Mouse (Mus musculus) thymus, postnatal 14 days (tissue): ENCODE results near the gene Fbxl8.
A peak's percentile ranks its signal among the peaks of the same experiment; 100 is the strongest.

Source experiments
- DNase-seq: peaks from one replicate; pipeline ENCODE4 v3.0.0; 2021

Fbxl8 gene

GRCm38 (mm10) chr8:105258911-105259720, 5.3 kb upstream of the Fbxl8 start:
- no peak for DNase-seq

GRCm38 (mm10) chr8:105259721-105260320, 4.6 kb upstream of the Fbxl8 start:
- peak; percentile 83 for DNase-seq

- DNase-seq, result no peak
Observed at GRCm38 (mm10) chr8:105260371-105261099, 3.9 kb upstream of the Fbxl8 start.

GRCm38 (mm10) chr8:105261326-105261980, 3.0 kb upstream of the Fbxl8 start:
- DNase-seq, result no peak

GRCm38 (mm10) chr8:105263244-105263912, 1.1 kb upstream of the Fbxl8 start:
- DNase-seq, result no peak

GRCm38 (mm10) chr8:105265128-105265527, 680 bp downstream of the Fbxl8 start:
- peak; percentile 60 for DNase-seq

GRCm38 (mm10) chr8:105266775-105267174, 2.3 kb downstream of the Fbxl8 start:
- DNase-seq, result peak; percentile 46

- DNase-seq, result peak; percentile 9
Observed at GRCm38 (mm10) chr8:105268342-105269074, 4.1 kb downstream of the Fbxl8 start.

GRCm38 (mm10) chr8:105269075-105269458, 4.6 kb downstream of the Fbxl8 start:
- DNase-seq, result no peak

GRCm38 (mm10) chr8:105269461-105269947, 5.1 kb downstream of the Fbxl8 start, which contains the start of gene Hsf4:
Gene Hsf4, plus strand, starts transcription at chr8:105269801.
- DNase-seq, result no peak

- DNase-seq, result no peak
Observed at GRCm38 (mm10) chr8:105270101-105270915, 5.9 kb downstream of the Fbxl8 start.

GRCm38 (mm10) chr8:105270916-105271186, 6.4 kb downstream of the Fbxl8 start:
- DNase-seq, result no peak

- DNase-seq, result no peak
Observed at GRCm38 (mm10) chr8:105275387-105275786, 10.9 kb downstream of the Fbxl8 start.

- no peak for DNase-seq
Observed at GRCm38 (mm10) chr8:105275840-105276239, 11.4 kb downstream of the Fbxl8 start, which contains the start of gene Nol3. Gene Nol3, plus strand, starts transcription at chr8:105276140.

- peak; percentile 66 for DNase-seq
Observed at GRCm38 (mm10) chr8:105276292-105277120, 12.1 kb downstream of the Fbxl8 start.

- DNase-seq, result peak; percentile 42
Observed at GRCm38 (mm10) chr8:105278911-105279334, 14.5 kb downstream of the Fbxl8 start.

- no peak for DNase-seq
Observed at GRCm38 (mm10) chr8:105280567-105280966, 16.1 kb downstream of the Fbxl8 start.

- no peak for DNase-seq
Observed at GRCm38 (mm10) chr8:105281821-105282220, 17.4 kb downstream of the Fbxl8 start.

GRCm38 (mm10) chr8:105282239-105282638, 17.8 kb downstream of the Fbxl8 start:
- DNase-seq, result no peak

GRCm38 (mm10) chr8:105283074-105283473, 18.6 kb downstream of the Fbxl8 start:
- peak; percentile 55 for DNase-seq
